Comparison of ENCODE assay signal across 10 mouse cellular contexts in genomic region chr11:59218389-59218998, GRCm38 (mm10). TPM values are rescaled to one million over a fixed set of nuclear protein-coding genes. Genes with fewer than 3 reads are reported as not detected.
DNase-seq lines count a peak whose midpoint lies in the region; ATAC-seq and TF ChIP-seq lines count a peak whose summit lies in the region.
"Had no signal": no experiment of that assay in that cellular context is flagged by ENCODE, and none has a peak within 500 bp of the region (broad histone marks: within the 10 kb centered on the region; RNA-seq: fewer than 3 reads in every experiment).

No protein-coding gene starts in this region.

- H3K4me1 ChIP-seq in intestine, embryonic 16.5 days (ENCODE audit: control insufficient read depth, insufficient read depth, low read length), result peaks cover 40% of the 10 kb centered on the region
- H3K4me1 ChIP-seq in limb, embryonic 14.5 days (ENCODE audit: control insufficient read depth, insufficient read depth, low read length), result peaks cover 3% of the 10 kb centered on the region; the same call in 1 of the 2 replicates
- peaks cover 6% of the 10 kb centered on the region; the same call in 1 of the 2 replicates for H3K4me1 ChIP-seq in hindbrain, embryonic 16.5 days (ENCODE audit: control insufficient read depth, insufficient read depth, low read depth, low read length)

- H3K27me3 ChIP-seq in intestine, embryonic 16.5 days (replicated peaks; ENCODE audit: control insufficient read depth, insufficient read depth, low read length), result no peaks in the 10 kb centered on the region
- no peaks in the 10 kb centered on the region for H3K27me3 ChIP-seq in limb, embryonic 14.5 days (ENCODE audit: control insufficient read depth, insufficient read depth, low read length)
- no peaks in the 10 kb centered on the region for H3K27me3 ChIP-seq in hindbrain, embryonic 16.5 days (replicated peaks; ENCODE audit: control insufficient read depth, insufficient read depth, low read length)
- H3K27me3 ChIP-seq: liver, embryonic 12.5 days had no signal

- no peak overlapping the region for H3K9ac ChIP-seq in intestine, embryonic 16.5 days (ENCODE audit: low read depth, low read length)
- H3K9ac ChIP-seq in limb, embryonic 14.5 days (ENCODE audit: low read depth, low read length, severe bottlenecking), result no peak overlapping the region
- no peak overlapping the region for H3K9ac ChIP-seq in hindbrain, embryonic 16.5 days (ENCODE audit: low read depth, low read length)
- H3K9ac ChIP-seq: liver, embryonic 12.5 days had no signal

- 61% methylated on average over 4 of the region's 4 CpGs for WGBS in intestine, embryonic 16.5 days
- 84% methylated on average over 4 of the region's 4 CpGs for WGBS in limb, embryonic 14.5 days
- WGBS in hindbrain, embryonic 16.5 days, result 88% methylated on average over 4 of the region's 4 CpGs

- H3K27ac ChIP-seq in intestine, embryonic 16.5 days (ENCODE audit: low read length), result peak overlapping the region; percentile 25
- no peak overlapping the region for H3K27ac ChIP-seq in limb, embryonic 14.5 days (replicated peaks; ENCODE audit: low read depth, low read length)
- H3K27ac ChIP-seq in hindbrain, embryonic 16.5 days (ENCODE audit: low read depth, low read length), result no peak overlapping the region
- H3K27ac ChIP-seq: gastrocnemius, adult 2 months; liver, embryonic 12.5 days had no signal

- TF ChIP-seq POLR2A in limb, embryonic 14.5 days (IDR thresholded peaks at IDR 0.05; ENCODE audit: borderline replicate concordance, extremely low read depth, insufficient read depth, insufficient read length), result no peak

- no peaks in the 10 kb centered on the region for H3K9me3 ChIP-seq in intestine, embryonic 16.5 days (ENCODE audit: control insufficient read depth, low read length)
- H3K9me3 ChIP-seq in limb, embryonic 14.5 days (ENCODE audit: control insufficient read depth, low read length), result no peaks in the 10 kb centered on the region
- no peaks in the 10 kb centered on the region for H3K9me3 ChIP-seq in hindbrain, embryonic 16.5 days (ENCODE audit: control insufficient read depth, low read length)
- H3K9me3 ChIP-seq: liver, embryonic 12.5 days had no signal

- no peak overlapping the region for H3K4me2 ChIP-seq in intestine, embryonic 16.5 days (ENCODE audit: low read depth, low read length)
- no peak overlapping the region for H3K4me2 ChIP-seq in limb, embryonic 14.5 days (replicated peaks; ENCODE audit: low read depth, low read length, severe bottlenecking)
- no peak overlapping the region for H3K4me2 ChIP-seq in hindbrain, embryonic 16.5 days (ENCODE audit: low read length)
- H3K4me2 ChIP-seq: liver, embryonic 12.5 days had no signal

- H3K36me3 ChIP-seq in intestine, embryonic 16.5 days (ENCODE audit: control insufficient read depth, insufficient read depth, low read length), result no peaks in the 10 kb centered on the region
- H3K36me3 ChIP-seq in limb, embryonic 14.5 days (ENCODE audit: control insufficient read depth, insufficient read depth, low read length), result peaks cover 44% of the 10 kb centered on the region
- no peaks in the 10 kb centered on the region; the same call in 1 of the 2 replicates for H3K36me3 ChIP-seq in hindbrain, embryonic 16.5 days (ENCODE audit: control insufficient read depth, insufficient read depth, low read length)

- H3K4me3 ChIP-seq in intestine, embryonic 16.5 days (ENCODE audit: low read length), result no peak overlapping the region
- H3K4me3 ChIP-seq in limb, embryonic 14.5 days (replicated peaks; ENCODE audit: low read length), result no peak overlapping the region
- H3K4me3 ChIP-seq in hindbrain, embryonic 16.5 days (ENCODE audit: low read length), result no peak overlapping the region
- H3K4me3 ChIP-seq: gastrocnemius, adult 2 months; liver, embryonic 12.5 days had no signal

- peak; percentile 45 for DNase-seq in urinary bladder, postnatal 25 days (ENCODE audit: low spot score)
- DNase-seq in urinary bladder, adult 2 months (ENCODE audit: low spot score), result no peak
- DNase-seq in limb, embryonic 14.5 days (ENCODE audit: low spot score), result peak; percentile 54
- no peak for DNase-seq in retina, postnatal 1 day
- DNase-seq: adrenal gland, adult 8-10 months; gastrocnemius, adult 2 months had no signal

- ATAC-seq in intestine, embryonic 16.5 days, result peak; percentile 77
- ATAC-seq in limb, embryonic 14.5 days (ENCODE audit: low FRiP score, low read depth), result no peak
- ATAC-seq in hindbrain, embryonic 16.5 days, result no peak
- ATAC-seq in activated CD4-positive, CD25-positive, alpha-beta regulatory T cell, adult 4 months, result no peak

RNA-seq across cellular contexts. Expression of gene Arf1, which starts 9.6 kb away (rescaled TPM):
- polyA plus RNA-seq in urinary bladder, adult 2 months (2012; rRNA removed), result 531 and 605 TPM in 2 replicates
- 733 and 751 TPM in 2 replicates for polyA plus RNA-seq in intestine, embryonic 16.5 days (2015; fragmentation: Nextera tagmentation; extraction: Ambion mirVana)
- polyA plus RNA-seq in limb, embryonic 14.5 days (2012; rRNA removed), result 690 and 777 TPM in 2 replicates
- 698 and 725 TPM in 2 replicates for polyA plus RNA-seq in limb, embryonic 14.5 days (2014; fragmentation: Nextera tagmentation; extraction: Ambion mirVana)
- polyA plus RNA-seq in hindbrain, embryonic 16.5 days (2015; fragmentation: Nextera tagmentation; extraction: Ambion mirVana), result 684 and 686 TPM in 2 replicates
- polyA plus RNA-seq in activated CD4-positive, CD25-positive, alpha-beta regulatory T cell, adult 4 months (2017; shearing (Covaris generic)), result 100 to 1,000 TPM; 301 to 312 TPM

RNA-seq across cellular contexts. Expression of gene 2310033P09Rik, which starts 10.4 kb away (rescaled TPM):
- 23.8 and 26.1 TPM in 2 replicates for polyA plus RNA-seq in urinary bladder, adult 2 months (2012; rRNA removed)
- polyA plus RNA-seq in intestine, embryonic 16.5 days (2015; fragmentation: Nextera tagmentation; extraction: Ambion mirVana), result 32.7 and 33.1 TPM in 2 replicates
- 32.4 and 37.5 TPM in 2 replicates for polyA plus RNA-seq in limb, embryonic 14.5 days (2012; rRNA removed)
- 28.9 and 30.0 TPM in 2 replicates for polyA plus RNA-seq in limb, embryonic 14.5 days (2014; fragmentation: Nextera tagmentation; extraction: Ambion mirVana)
- polyA plus RNA-seq in hindbrain, embryonic 16.5 days (2015; fragmentation: Nextera tagmentation; extraction: Ambion mirVana), result 26.8 and 27.6 TPM in 2 replicates
- 10 to 100 TPM; 17.5 to 18.7 TPM for polyA plus RNA-seq in activated CD4-positive, CD25-positive, alpha-beta regulatory T cell, adult 4 months (2017; shearing (Covaris generic))

RNA-seq across cellular contexts. Expression of gene Mrpl55, which starts 16.2 kb away (rescaled TPM):
- 35.2 and 35.4 TPM in 2 replicates for polyA plus RNA-seq in urinary bladder, adult 2 months (2012; rRNA removed)
- polyA plus RNA-seq in intestine, embryonic 16.5 days (2015; fragmentation: Nextera tagmentation; extraction: Ambion mirVana), result 101 and 104 TPM in 2 replicates
- polyA plus RNA-seq in limb, embryonic 14.5 days (2012; rRNA removed), result 38.8 and 51.1 TPM in 2 replicates
- polyA plus RNA-seq in limb, embryonic 14.5 days (2014; fragmentation: Nextera tagmentation; extraction: Ambion mirVana), result 81.0 and 85.2 TPM in 2 replicates
- 92.1 and 95.9 TPM in 2 replicates for polyA plus RNA-seq in hindbrain, embryonic 16.5 days (2015; fragmentation: Nextera tagmentation; extraction: Ambion mirVana)
- 10 to 100 TPM; 49.4 to 50.0 TPM for polyA plus RNA-seq in activated CD4-positive, CD25-positive, alpha-beta regulatory T cell, adult 4 months (2017; shearing (Covaris generic))

RNA-seq across cellular contexts. Expression of gene Guk1, which starts 26.5 kb away (rescaled TPM):
- 99.0 and 118 TPM in 2 replicates for polyA plus RNA-seq in urinary bladder, adult 2 months (2012; rRNA removed)
- 114 and 115 TPM in 2 replicates for polyA plus RNA-seq in intestine, embryonic 16.5 days (2015; fragmentation: Nextera tagmentation; extraction: Ambion mirVana)
- polyA plus RNA-seq in limb, embryonic 14.5 days (2012; rRNA removed), result 101 and 102 TPM in 2 replicates
- polyA plus RNA-seq in limb, embryonic 14.5 days (2014; fragmentation: Nextera tagmentation; extraction: Ambion mirVana), result 126 and 129 TPM in 2 replicates
- 252 and 294 TPM in 2 replicates for polyA plus RNA-seq in hindbrain, embryonic 16.5 days (2015; fragmentation: Nextera tagmentation; extraction: Ambion mirVana)
- 10 to 100 TPM; 60.2 to 63.5 TPM for polyA plus RNA-seq in activated CD4-positive, CD25-positive, alpha-beta regulatory T cell, adult 4 months (2017; shearing (Covaris generic))

RNA-seq across cellular contexts. Expression of gene Gjc2, which starts 35.5 kb away (rescaled TPM):
- polyA plus RNA-seq in urinary bladder, adult 2 months (2012; rRNA removed), result 8.9 and 9.5 TPM in 2 replicates
- 0.81 and 1.4 TPM in 2 replicates for polyA plus RNA-seq in intestine, embryonic 16.5 days (2015; fragmentation: Nextera tagmentation; extraction: Ambion mirVana)
- 0.78 and 1.2 TPM in 2 replicates for polyA plus RNA-seq in limb, embryonic 14.5 days (2012; rRNA removed)
- 0.36 and 0.70 TPM in 2 replicates for polyA plus RNA-seq in limb, embryonic 14.5 days (2014; fragmentation: Nextera tagmentation; extraction: Ambion mirVana)
- polyA plus RNA-seq in hindbrain, embryonic 16.5 days (2015; fragmentation: Nextera tagmentation; extraction: Ambion mirVana), result 0.20 and 0.22 TPM in 2 replicates
- not detected for polyA plus RNA-seq in activated CD4-positive, CD25-positive, alpha-beta regulatory T cell, adult 4 months (2017; shearing (Covaris generic))

Comparison
In these comparisons a context has a peak if more than half of its experiments do, and no peak if none do; other contexts are left out.
1. DNase-seq: peak in urinary bladder, postnatal 25 days (single experiment) and limb, embryonic 14.5 days (single experiment); none in urinary bladder, adult 2 months (single experiment) and retina, postnatal 1 day (single experiment).